Comparison of ENCODE assay signal across 20 mouse cellular contexts in genomic region chr3:4280366-4281020, GRCm38 (mm10).
DNase-seq lines count a peak whose midpoint lies in the region; ATAC-seq and TF ChIP-seq lines count a peak whose summit lies in the region.
"Had no signal": no experiment of that assay in that cellular context is flagged by ENCODE, and none has a peak within 500 bp of the region (broad histone marks: within the 10 kb centered on the region; RNA-seq: fewer than 3 reads in every experiment).

No protein-coding gene starts in this region.

- no peak overlapping the region for H3K4me3 ChIP-seq in midbrain, embryonic 10.5 days
- no peak overlapping the region for H3K4me3 ChIP-seq in midbrain, postnatal 0 days (ENCODE audit: low read depth, low read length)
- no peak overlapping the region for H3K4me3 ChIP-seq in midbrain, embryonic 11.5 days (ENCODE audit: low read depth, low read length)
- H3K4me3 ChIP-seq: embryonic facial prominence, embryonic 10.5 days; erythroblast, embryonic 14.5 days; limb, embryonic 12.5 days had no signal

- H3K27ac ChIP-seq in midbrain, embryonic 10.5 days (replicated peaks) = peak overlapping the region; percentile 68
- H3K27ac ChIP-seq in midbrain, postnatal 0 days (ENCODE audit: low read depth, low read length) = no peak overlapping the region
- H3K27ac ChIP-seq in midbrain, embryonic 11.5 days (ENCODE audit: low read depth, low read length) = peak overlapping the region; percentile 40; the same call in 1 of the 2 replicates
- H3K27ac ChIP-seq: embryonic facial prominence, embryonic 10.5 days; limb, embryonic 12.5 days had no signal

- no peak for TF ChIP-seq CTCF in midbrain, postnatal 0 days (IDR thresholded peaks at IDR 0.05)

- peaks cover 42% of the 10 kb centered on the region for H3K4me1 ChIP-seq in midbrain, embryonic 10.5 days
- H3K4me1 ChIP-seq in midbrain, postnatal 0 days (ENCODE audit: insufficient read depth, low read length) = no peaks in the 10 kb centered on the region; the same call in 1 of the 2 replicates
- peaks cover 4% of the 10 kb centered on the region; the same call in 1 of the 2 replicates for H3K4me1 ChIP-seq in midbrain, embryonic 11.5 days (ENCODE audit: control insufficient read depth, insufficient read depth, low read length)
- H3K4me1 ChIP-seq: embryonic facial prominence, embryonic 10.5 days; limb, embryonic 12.5 days had no signal

- H3K9ac ChIP-seq in midbrain, postnatal 0 days (replicated peaks; ENCODE audit: low read length, poor library complexity, severe bottlenecking) = no peak overlapping the region
- no peak overlapping the region for H3K9ac ChIP-seq in midbrain, embryonic 11.5 days (ENCODE audit: low read length)
- H3K9ac ChIP-seq: limb, embryonic 12.5 days had no signal

- H3K9me3 ChIP-seq in midbrain, embryonic 10.5 days (replicated peaks) = no peaks in the 10 kb centered on the region
- no peaks in the 10 kb centered on the region for H3K9me3 ChIP-seq in midbrain, postnatal 0 days (ENCODE audit: low read length)
- no peaks in the 10 kb centered on the region for H3K9me3 ChIP-seq in midbrain, embryonic 11.5 days (ENCODE audit: control insufficient read depth, low read length)
- H3K9me3 ChIP-seq: embryonic facial prominence, embryonic 10.5 days; G1E; limb, embryonic 12.5 days had no signal

- intact Hi-C loops in gastrocnemius, postnatal 14 days (cut with DNase I; ENCODE audit: low total_unique reads) = no loop called here

- ATAC-seq in midbrain, postnatal 0 days (ENCODE audit: low FRiP score) = no peak
- peak; percentile 68 for ATAC-seq in midbrain, embryonic 11.5 days (ENCODE audit: low FRiP score)
- ATAC-seq in granulocyte monocyte progenitor cell, adult 5-6 weeks (replicated peaks; ENCODE audit: poor library complexity, severe bottlenecking) = no peak

- 19% methylated on average over 6 of the region's 6 CpGs for WGBS in midbrain, embryonic 10.5 days
- 15% methylated on average over 6 of the region's 6 CpGs for WGBS in midbrain, postnatal 0 days
- 15% methylated on average over 6 of the region's 6 CpGs for WGBS in midbrain, embryonic 11.5 days

- H3K4me2 ChIP-seq in midbrain, postnatal 0 days (ENCODE audit: low read depth, low read length, poor library complexity, severe bottlenecking) = no peak overlapping the region
- no peak overlapping the region for H3K4me2 ChIP-seq in midbrain, embryonic 11.5 days
- H3K4me2 ChIP-seq: limb, embryonic 12.5 days had no signal

- no peaks in the 10 kb centered on the region for H3K36me3 ChIP-seq in midbrain, embryonic 10.5 days
- no peaks in the 10 kb centered on the region for H3K36me3 ChIP-seq in midbrain, postnatal 0 days (ENCODE audit: insufficient read depth, low read length)
- no peaks in the 10 kb centered on the region for H3K36me3 ChIP-seq in midbrain, embryonic 11.5 days (ENCODE audit: control insufficient read depth, insufficient read depth, low read length)
- H3K36me3 ChIP-seq: embryonic facial prominence, embryonic 10.5 days; G1E; limb, embryonic 12.5 days had no signal

- no peak for DNase-seq in midbrain, embryonic 10.5 days (ENCODE audit: low spot score)
- no peak for DNase-seq in midbrain, postnatal 0 days (ENCODE audit: low spot score)
- peak; percentile 46 for DNase-seq in embryo, embryonic 10.5 days (ENCODE audit: low spot score)
- peak; percentile 87 for DNase-seq in midbrain, embryonic 11.5 days (ENCODE audit: low spot score, missing footprints)
- DNase-seq in gastrocnemius, postnatal 25 days = no peak
- DNase-seq in gastrocnemius, postnatal 14 days = no peak
- DNase-seq: adrenal gland, postnatal 10 days; cerebellum, adult 2 months; heart, adult 18-20 months; kidney, adult 9 months; kidney, postnatal 4 days; layer of hippocampus, postnatal 36 days; lung, postnatal 4 days; right cerebral cortex, postnatal 25 days; thymus, postnatal 4 days had no signal

- no peaks in the 10 kb centered on the region for H3K27me3 ChIP-seq in midbrain, embryonic 10.5 days (ENCODE audit: low read depth, poor library complexity, severe bottlenecking)
- H3K27me3 ChIP-seq in midbrain, postnatal 0 days (ENCODE audit: insufficient read depth, low read length) = no peaks in the 10 kb centered on the region
- no peaks in the 10 kb centered on the region for H3K27me3 ChIP-seq in midbrain, embryonic 11.5 days (ENCODE audit: control insufficient read depth, insufficient read depth, low read length)
- H3K27me3 ChIP-seq: limb, embryonic 12.5 days had no signal

Comparison
In these comparisons a context has a peak if more than half of its experiments do, and no peak if none do; other contexts are left out.
1. DNase-seq: peak in embryo, embryonic 10.5 days (single experiment) and midbrain, embryonic 11.5 days (single experiment); none in midbrain, embryonic 10.5 days (single experiment), midbrain, postnatal 0 days (single experiment), gastrocnemius, postnatal 25 days (single experiment) and gastrocnemius, postnatal 14 days (single experiment).